Mouse (Mus musculus): ENCODE results near the gene Ntrk2.

The Ntrk2 gene

DNA sequence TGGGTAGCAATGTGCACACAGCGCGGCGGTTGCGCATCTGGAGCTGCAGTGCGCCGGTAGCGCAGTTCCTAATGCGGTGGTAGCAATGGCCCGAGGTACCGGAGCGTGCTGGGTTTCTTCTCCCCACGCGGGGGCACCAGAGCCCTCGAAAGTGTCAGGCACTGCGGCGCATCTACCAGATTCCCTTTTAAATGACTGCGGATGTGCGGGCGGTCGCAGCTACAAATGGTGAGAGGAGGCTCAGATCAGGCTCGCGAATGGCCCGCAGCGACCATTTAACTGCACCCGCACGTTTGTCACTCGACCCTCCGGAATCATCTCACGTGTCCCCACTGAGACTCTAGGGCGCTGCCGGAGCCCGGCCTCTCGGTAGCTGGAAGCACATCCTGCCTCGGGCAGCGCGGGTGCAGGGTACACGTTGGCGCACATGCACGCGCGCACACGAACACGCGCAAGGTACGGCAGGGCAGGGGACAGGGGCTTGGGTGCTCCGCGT is at the start of gene Ntrk2:
Gene Ntrk2 (plus strand): TSS at position 173 of the 496 bp plus-strand sequence.
- no peak for TF ChIP-seq GATA4 (IDR thresholded peaks at IDR 0.05; ENCODE audit: insufficient replicate concordance, low read length)

DNA sequence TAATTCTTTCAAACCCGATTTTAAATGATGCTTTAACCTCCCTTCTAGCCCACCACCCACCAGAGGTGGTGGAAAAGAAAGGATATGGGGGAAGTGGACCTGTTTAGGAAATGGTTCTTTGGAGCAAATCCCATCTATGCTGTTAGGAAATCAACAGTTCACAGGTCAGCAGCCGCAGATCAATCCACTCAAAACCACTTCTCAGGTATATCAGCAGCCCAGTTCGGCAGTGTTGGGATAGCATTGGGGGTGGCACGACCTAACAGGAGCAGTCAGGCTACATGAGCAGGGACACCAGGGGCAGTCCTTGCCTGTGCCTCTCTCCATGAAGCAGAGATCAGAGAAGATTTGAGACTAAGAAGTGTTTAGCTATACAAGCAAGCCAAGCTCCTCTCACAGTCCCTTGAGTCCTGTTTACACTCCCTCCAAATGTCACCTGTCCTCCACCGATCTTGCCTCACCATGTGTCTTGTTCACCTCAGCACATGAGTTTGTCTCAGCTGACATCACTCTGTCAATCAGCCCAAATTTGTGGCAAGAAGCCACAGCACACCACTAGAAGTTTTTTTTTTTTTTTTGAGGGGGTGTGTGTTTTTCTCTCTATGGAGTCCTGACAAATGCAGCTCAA is 45.3 kb upstream of the Ntrk2 start:
- no peak for TF ChIP-seq GATA4 (IDR thresholded peaks at IDR 0.05; ENCODE audit: insufficient replicate concordance, low read length)

GRCm38 (mm10) chr13:58768258-58768657 is 38.1 kb upstream of the Ntrk2 start:
- no peak for TF ChIP-seq GATA4 (IDR thresholded peaks at IDR 0.05; ENCODE audit: insufficient replicate concordance, low read length)

- no peak for TF ChIP-seq GATA4 (IDR thresholded peaks at IDR 0.05; ENCODE audit: insufficient replicate concordance, low read length)
Measured at GRCm38 (mm10) chr13:58769438-58769837, 36.9 kb upstream of the Ntrk2 start.

DNA sequence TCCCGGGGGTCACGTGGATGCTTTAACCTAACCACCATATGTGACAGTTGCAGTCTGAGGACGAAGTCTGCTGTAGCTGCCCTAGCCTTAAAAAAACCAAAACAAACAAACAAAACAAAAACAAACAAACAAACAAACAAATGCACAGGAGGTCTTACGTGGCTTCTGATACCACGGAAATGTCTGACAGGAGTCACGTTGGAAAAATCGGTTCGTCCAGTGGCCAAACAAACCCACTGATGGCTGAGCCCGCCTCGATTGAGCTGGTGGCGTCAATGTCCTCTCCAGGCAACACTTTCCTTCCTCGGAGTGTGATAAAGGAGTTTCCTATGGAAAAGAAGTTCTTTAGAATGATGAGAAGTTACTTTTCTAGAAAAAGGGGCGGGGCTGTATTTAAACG is 27.1 kb upstream of the Ntrk2 start:
- TF ChIP-seq GATA4 (IDR thresholded peaks at IDR 0.05; ENCODE audit: insufficient replicate concordance, low read length): no peak

DNA sequence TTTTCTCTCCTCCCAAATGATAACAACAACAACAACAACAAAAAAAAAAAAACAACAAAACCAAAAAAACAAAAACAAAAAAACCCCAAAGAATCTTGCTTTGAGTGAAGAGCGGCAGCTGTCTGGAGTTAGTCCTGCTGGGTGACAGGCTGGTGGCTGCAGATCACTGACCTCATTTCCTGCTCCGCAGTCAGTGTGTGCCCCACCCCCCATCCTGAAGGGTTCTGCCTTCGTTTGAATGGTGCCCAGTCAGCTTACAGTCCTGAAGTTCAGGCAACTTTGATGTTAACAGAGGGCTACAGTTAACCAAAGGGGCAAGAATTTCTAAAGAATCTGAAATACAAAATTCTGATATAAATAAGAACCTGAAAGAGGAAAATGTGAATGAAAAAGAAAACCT is 19.9 kb upstream of the Ntrk2 start:
- TF ChIP-seq GATA4 (IDR thresholded peaks at IDR 0.05; ENCODE audit: insufficient replicate concordance, low read length): no peak

DNA sequence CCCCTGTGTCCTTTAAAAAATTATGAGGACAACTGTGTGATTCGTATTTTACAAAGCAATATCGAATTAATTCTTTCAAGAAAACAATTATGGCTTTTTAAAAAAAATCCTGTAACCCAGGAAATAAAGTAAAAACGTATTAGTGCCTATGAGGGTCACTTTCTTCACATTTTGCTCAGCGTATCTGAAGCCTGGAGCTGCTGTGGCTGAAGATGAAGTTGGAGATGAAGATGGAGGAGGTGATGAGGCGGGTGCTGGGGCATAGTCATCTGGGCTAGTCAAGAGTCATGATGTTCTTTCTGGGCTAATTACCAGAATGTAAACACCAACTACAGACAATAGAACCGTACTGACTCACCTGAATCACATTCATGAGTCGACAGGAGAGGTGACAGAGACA is 15.6 kb upstream of the Ntrk2 start:
- TF ChIP-seq GATA4 (IDR thresholded peaks at IDR 0.05; ENCODE audit: insufficient replicate concordance, low read length): no peak

DNA sequence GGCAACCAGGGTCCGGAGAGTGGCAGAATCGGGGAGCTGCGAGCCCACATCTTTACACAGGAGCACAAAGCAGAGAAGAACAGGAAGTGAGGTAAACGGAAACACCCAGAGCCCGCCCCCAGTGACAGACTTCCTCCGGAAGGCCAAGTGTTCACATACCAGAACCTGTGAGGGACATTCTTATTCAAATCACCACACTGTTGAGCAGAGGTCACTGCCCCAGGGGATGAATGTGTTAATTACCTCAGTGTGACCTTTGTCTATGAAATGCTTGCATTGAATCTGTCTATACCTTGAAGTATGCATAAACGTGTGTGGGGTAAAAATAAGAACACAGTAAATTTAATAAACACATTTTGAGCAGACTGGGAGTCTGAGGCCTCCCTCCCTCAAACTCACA is 9.0 kb upstream of the Ntrk2 start:
- TF ChIP-seq GATA4 (IDR thresholded peaks at IDR 0.05; ENCODE audit: insufficient replicate concordance, low read length): no peak

DNA sequence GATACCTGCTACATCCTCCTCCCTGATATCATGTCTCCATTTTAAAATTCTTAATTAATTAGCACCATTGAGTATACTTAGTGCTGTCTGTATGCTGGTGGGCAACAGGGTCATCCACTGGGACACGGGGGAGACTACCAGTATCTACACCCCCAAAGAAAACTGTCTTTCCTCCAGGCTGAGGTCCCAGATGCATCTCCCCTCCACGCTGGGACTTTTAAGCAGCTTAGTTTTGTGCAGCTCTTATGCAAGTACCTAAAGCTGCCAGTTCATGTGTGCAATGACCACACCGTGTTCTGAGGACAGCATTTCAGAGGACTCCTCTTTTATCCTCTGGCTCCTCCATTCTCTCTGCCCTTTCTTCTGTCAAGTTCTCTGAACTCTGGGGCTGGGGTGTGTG is 5.1 kb upstream of the Ntrk2 start:
- no peak for TF ChIP-seq GATA4 (IDR thresholded peaks at IDR 0.05; ENCODE audit: insufficient replicate concordance, low read length)

- no peak for TF ChIP-seq GATA4 (IDR thresholded peaks at IDR 0.05; ENCODE audit: insufficient replicate concordance, low read length)
Measured at GRCm38 (mm10) chr13:58803882-58804281, 2.5 kb upstream of the Ntrk2 start.

DNA sequence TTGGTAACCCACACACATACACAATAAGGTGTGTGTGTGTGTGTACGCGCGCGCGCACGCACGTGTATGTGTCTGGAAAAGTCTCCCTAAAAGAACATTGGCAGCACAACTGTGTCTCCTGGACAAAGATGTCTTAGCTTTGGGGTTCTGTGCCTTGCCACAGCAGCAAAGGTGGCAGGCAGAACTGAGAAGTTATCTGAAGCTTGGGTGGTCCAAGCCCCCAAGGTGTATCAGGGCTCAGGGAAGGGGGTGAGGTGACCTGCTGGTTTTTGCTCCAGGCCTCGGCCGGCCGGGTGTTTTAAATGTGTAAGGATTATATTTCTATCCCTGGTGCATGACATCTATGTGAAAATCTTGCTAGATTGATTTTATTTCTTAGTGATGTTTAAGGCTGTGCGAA is 536 bp upstream of the Ntrk2 start:
- no peak for TF ChIP-seq GATA4 (IDR thresholded peaks at IDR 0.05; ENCODE audit: insufficient replicate concordance, low read length)

GRCm38 (mm10) chr13:58806896-58807628 is 693 bp downstream of the Ntrk2 start:
- no peak for TF ChIP-seq GATA4 (IDR thresholded peaks at IDR 0.05; ENCODE audit: insufficient replicate concordance, low read length)

- TF ChIP-seq GATA4 (IDR thresholded peaks at IDR 0.05; ENCODE audit: insufficient replicate concordance, low read length): no peak
Measured at GRCm38 (mm10) chr13:58807629-58808363, 1.4 kb downstream of the Ntrk2 start.

DNA sequence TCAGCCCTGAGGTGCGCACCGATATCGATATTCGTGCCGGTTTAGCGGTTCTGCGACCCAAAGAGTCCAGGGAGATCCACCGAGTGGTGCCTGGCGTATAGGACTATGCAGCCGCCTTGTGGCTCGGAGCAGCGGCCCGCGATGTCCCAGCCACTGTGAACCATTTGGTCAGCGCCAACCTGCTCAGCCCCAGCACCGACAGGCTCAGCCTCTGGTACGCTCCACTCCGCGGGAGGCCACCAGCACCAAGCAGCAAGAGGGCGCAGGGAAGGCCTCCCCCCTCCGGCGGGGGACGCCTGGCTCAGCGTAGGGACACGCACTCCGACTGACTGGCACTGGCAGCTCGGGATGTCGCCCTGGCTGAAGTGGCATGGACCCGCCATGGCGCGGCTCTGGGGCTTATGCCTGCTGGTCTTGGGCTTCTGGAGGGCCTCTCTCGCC is 2.0 kb downstream of the Ntrk2 start:
- TF ChIP-seq GATA4 (IDR thresholded peaks at IDR 0.05; ENCODE audit: insufficient replicate concordance, low read length): no peak

DNA sequence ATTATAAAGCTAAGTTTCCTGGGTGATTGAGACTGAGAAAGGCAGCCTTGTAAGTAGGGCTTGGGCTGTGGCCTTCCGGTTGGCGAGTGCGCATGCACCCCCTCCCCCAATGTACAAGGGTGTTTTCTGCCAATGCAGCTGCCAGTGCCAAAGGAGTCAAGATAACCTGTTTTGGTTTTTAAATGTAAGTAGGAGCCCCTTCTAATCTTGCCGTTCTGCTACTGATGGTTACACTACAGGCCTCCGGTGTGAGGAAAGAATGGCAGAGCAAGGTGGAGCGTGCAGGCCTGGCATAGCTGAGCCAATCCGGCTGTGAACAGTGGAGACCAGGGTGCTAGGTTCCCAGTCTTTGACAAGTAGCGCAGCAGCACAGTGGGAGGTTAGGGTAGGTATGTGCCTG is 3.6 kb downstream of the Ntrk2 start:
- no peak for TF ChIP-seq GATA4 (IDR thresholded peaks at IDR 0.05; ENCODE audit: insufficient replicate concordance, low read length)

- no peak for TF ChIP-seq GATA4 (IDR thresholded peaks at IDR 0.05; ENCODE audit: insufficient replicate concordance, low read length)
Measured at GRCm38 (mm10) chr13:58824752-58825151, 18.4 kb downstream of the Ntrk2 start.

Measured in liver, adult (tissue).